Mouse (Mus musculus) frontal cortex, postnatal 14 days (tissue): ENCODE results near the gene Endod1.

Experiments used
- DNase-seq, 2 experiments: peaks; one replicate each; pipeline ENCODE4 v3.0.0; 2022; ENCODE audit warnings: low spot score in 2 of 2

Endod1 gene

DNA sequence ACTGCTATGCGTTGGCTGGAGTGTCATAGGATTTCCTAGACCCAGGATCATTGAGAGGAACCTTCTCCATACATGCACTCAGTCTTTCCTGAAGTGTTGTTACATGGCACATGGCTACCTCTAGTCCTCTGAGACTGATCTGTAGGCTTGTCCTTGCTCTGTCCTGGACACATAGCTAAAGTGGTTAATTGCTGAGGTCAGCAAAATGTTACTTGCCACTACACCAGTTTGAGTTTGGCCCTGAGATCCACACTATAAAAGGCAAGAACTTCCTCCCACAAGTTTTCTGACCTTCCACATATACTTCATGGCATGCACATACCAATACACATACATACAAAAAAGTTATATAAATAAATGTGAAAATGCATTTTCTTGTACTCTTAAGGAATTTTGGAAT is 64.7 kb downstream of the Endod1 start:
- no peak for DNase-seq

DNA sequence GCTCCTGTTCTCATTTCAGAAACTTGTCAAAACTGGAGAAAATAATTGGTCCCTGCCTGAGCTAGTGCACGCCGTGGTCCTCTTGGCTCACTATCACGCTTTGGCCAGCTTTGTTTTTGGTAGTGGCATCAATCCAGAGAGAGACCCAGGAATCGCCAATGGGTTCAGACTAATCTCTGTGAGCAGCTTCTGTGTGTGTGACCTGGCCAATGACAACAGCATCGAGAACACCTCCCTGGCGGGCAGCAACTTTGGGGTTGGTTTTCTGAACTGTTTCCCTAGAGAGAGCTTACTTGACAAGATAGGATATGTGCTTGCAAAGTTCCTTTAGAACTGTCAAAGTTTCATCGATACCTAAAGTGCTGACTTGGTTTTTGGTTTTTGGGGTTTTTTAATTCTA is 66.8 kb downstream of the Endod1 start:
- DNase-seq: no peak

DNA sequence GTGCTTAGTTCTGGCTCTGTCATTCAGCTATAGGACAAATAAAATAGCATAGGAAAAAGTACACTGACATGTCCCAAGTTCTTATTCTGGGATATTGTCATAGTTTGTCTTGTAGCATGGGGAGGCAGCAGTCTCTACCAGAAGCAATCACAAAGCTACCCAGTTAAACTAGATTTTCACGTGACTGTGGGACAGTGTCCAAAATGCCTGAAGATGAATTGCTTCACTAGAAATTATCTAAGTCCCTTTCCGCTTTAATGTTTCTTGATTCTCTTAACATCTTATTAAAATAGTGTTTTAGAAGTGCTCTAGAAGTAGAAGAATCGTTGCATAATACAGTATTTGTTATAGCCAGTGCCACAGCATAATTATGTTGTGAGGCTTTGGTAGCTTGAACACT is 67.3 kb downstream of the Endod1 start:
- DNase-seq: no peak

DNA sequence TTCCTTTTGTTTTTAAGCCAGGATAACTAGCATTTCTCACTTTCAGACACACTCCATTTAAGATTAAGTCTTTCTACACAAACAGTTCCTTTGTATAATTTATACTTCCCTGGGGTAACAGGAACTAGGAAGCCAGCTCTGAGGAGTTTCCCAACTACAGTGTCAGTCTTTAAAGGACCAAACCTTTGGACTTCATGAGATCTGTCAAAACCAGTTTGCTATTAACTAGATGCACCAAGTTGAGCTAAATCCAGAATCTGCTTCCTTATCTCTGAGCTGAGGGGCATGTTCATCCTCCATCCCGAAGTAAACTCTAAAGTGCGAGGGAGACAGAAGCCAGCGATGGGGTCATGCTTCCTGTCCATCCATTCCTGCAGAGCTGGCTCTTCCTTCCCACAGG is 74.0 kb downstream of the Endod1 start:
- no peak for DNase-seq

DNA sequence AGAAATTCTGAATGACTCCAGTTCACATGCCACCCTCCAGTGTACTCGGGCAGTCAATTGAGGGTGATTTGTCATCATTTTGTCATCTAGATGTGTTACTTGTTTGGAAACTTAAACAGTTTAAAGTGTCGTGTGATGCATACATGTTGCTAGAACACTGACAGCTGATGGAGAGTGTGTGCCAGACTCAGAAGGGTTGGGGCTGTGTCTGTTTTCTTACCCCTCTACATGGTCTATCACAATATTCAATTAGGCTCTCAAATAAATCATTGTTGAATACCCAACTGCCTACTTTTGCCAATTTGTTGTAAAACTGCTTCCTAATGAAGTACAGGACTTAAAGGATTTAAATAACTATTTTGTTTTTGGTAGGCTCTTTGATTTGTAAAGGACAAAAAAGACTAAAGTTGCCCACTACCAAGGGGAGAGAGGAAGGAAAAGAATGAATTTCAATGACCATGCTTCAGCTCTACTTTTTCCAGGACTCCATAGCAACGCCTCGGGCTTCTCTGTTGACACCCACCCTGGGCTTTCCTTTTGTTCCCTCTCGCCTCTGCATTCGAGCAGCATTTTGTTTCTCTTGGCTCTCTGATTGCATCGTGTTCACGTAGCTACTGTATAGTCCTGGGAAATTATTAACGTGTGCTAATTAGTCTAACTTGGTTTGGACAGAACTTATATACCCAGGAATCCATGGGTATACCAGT is 76.9 kb downstream of the Endod1 start:
- DNase-seq: no peak
